Mouse (Mus musculus) stomach, postnatal 0 days (tissue): ENCODE data around the gene Atp8b5. TPM values are rescaled to one million over a fixed set of nuclear protein-coding genes. Genes with fewer than 3 reads are reported as not detected.

Experiments used
- ATAC-seq: fragments of 200-750 bp; cut with Nextera tagmentation; 2 replicates; pipeline ENCODE4 v1.8.0; 2017; ENCODE audit not compliant: low FRiP score, low TSS enrichment
- DNase-seq: peaks from one replicate; pipeline ENCODE4 v3.0.0-alpha.2; 2016; ENCODE audit warnings: low spot score
- H3K27ac ChIP-seq: fragments of 300-500 bp; sonication (generic); replicated peaks from 2 replicates; pipeline ENCODE4 v1.5.1; 2014; ENCODE audit warnings: mild to moderate bottlenecking, control low read depth
- H3K27me3 ChIP-seq: fragments of 300-500 bp; sonication (generic); 2 replicates; pipeline ENCODE4 v1.6.1; 2014; ENCODE audit warnings: low read length; ENCODE audit not compliant: control insufficient read depth, insufficient read depth
- H3K36me3 ChIP-seq: fragments of 300-500 bp; sonication (generic); 2 replicates; pipeline ENCODE4 v1.6.1; 2014; ENCODE audit warnings: low read length, mixed read lengths; ENCODE audit not compliant: control insufficient read depth, insufficient read depth
- H3K4me1 ChIP-seq: fragments of 300-500 bp; sonication (generic); replicated peaks from 2 replicates; pipeline ENCODE4 v1.6.1; 2014; ENCODE audit warnings: antibody characterized with exemption; ENCODE audit not compliant: control insufficient read depth, insufficient read depth
- H3K4me2 ChIP-seq: fragments of 300-500 bp; sonication (generic); replicated peaks from 2 replicates; pipeline ENCODE4 v1.6.1; 2014; ENCODE audit warnings: low read depth, mild to moderate bottlenecking, control low read depth, moderate library complexity
- H3K4me3 ChIP-seq: fragments of 300-500 bp; sonication (generic); 2 replicates; pipeline ENCODE4 v1.5.1; 2014; ENCODE audit warnings: low read depth, low read length, control low read depth
- H3K9ac ChIP-seq: fragments of 300-500 bp; sonication (generic); 2 replicates; pipeline ENCODE4 v1.6.1; 2014; ENCODE audit warnings: mild to moderate bottlenecking, low read length, control low read depth, mixed read lengths
- H3K9me3 ChIP-seq: fragments of 300-500 bp; sonication (generic); 2 replicates; pipeline ENCODE4 v1.6.1; 2016; ENCODE audit warnings: low read length; ENCODE audit not compliant: control insufficient read depth
- CTCF ChIP-seq: IDR thresholded peaks from 2 replicates; pipeline ENCODE4 v1.5.1; 2016; ENCODE audit warnings: antibody characterized with exemption, low read depth, mild to moderate bottlenecking, moderate library complexity
- EP300 ChIP-seq: optimal IDR thresholded peaks from 2 replicates; pipeline ENCODE3; 2016; ENCODE audit warnings: antibody characterized with exemption
- WGBS: fragments of 180-500 bp; shearing (Covaris S2); extraction: QIAGEN DNeasy Blood & Tissue Kit; methylation state at CpG from one replicate; pipeline ENCODE4 v1.1.7; 2014; 5-methylcytosine and 5-hydroxymethylcytosine counted together
- polyA plus RNA-seq: library from polyadenylated mRNA; unstranded; fragments of >200 nt; fragmentation: Nextera tagmentation; extraction: Ambion mirVana; gene quantifications from 2 replicates; pipeline ENCODE4 v1.2.1, GENCODE M21; 2015

Atp8b5 gene
- polyA plus RNA-seq, 1 experiment from 2014 or later: 0.23 TPM

GRCm38 (mm10) chr4:43267323-43267658, 332 bp downstream of the Atp8b5 start:
- Histone ChIP-seq H3K27ac (no peak overlapping the region), H3K9ac (no peak overlapping the region), H3K27me3 (no peaks in the 10 kb centered on the region), H3K4me3 (no peak overlapping the region), H3K4me1 (no peaks in the 10 kb centered on the region), H3K4me2 (peak overlapping the region; percentile 53), H3K9me3 (no peaks in the 10 kb centered on the region), H3K36me3 (no peaks in the 10 kb centered on the region)
- DNase-seq (no peak), ATAC-seq (no peak)
- 5% methylated on average over 2 of the region's 2 CpGs for WGBS
- TF ChIP-seq EP300 (no peak), CTCF (no peak)

GRCm38 (mm10) chr4:43285476-43285875, 18.5 kb downstream of the Atp8b5 start:
- no peaks in the 10 kb centered on the region for H3K9me3 ChIP-seq
- no peak overlapping the region for H3K4me3 ChIP-seq
- H3K36me3 ChIP-seq: no peaks in the 10 kb centered on the region
- H3K4me2 ChIP-seq: no peak overlapping the region
- no peak overlapping the region for H3K27ac ChIP-seq
- no peak overlapping the region for H3K9ac ChIP-seq
- no peaks in the 10 kb centered on the region for H3K27me3 ChIP-seq
- 84% methylated on average over 5 of the region's 5 CpGs for WGBS
- no peak for DNase-seq
- H3K4me1 ChIP-seq: no peaks in the 10 kb centered on the region
- TF ChIP-seq EP300 (no peak), CTCF (no peak)
- ATAC-seq: no peak

GRCm38 (mm10) chr4:43287305-43287704, 20.3 kb downstream of the Atp8b5 start:
- Histone ChIP-seq H3K36me3 (no peaks in the 10 kb centered on the region), H3K4me1 (no peaks in the 10 kb centered on the region), H3K27ac (no peak overlapping the region), H3K27me3 (no peaks in the 10 kb centered on the region), H3K9me3 (no peaks in the 10 kb centered on the region), H3K4me2 (no peak overlapping the region), H3K4me3 (no peak overlapping the region), H3K9ac (no peak overlapping the region)
- WGBS: 64% methylated on average over 3 of the region's 3 CpGs
- no peak for TF ChIP-seq EP300
- TF ChIP-seq CTCF: no peak
- DNase-seq (no peak), ATAC-seq (no peak)

GRCm38 (mm10) chr4:43294001-43294400, 27.0 kb downstream of the Atp8b5 start:
- H3K4me1 ChIP-seq: no peaks in the 10 kb centered on the region
- DNase-seq (peak; percentile 22), ATAC-seq (no peak)
- H3K36me3 ChIP-seq: no peaks in the 10 kb centered on the region
- no peak overlapping the region for H3K27ac ChIP-seq
- no peak overlapping the region for H3K4me2 ChIP-seq
- no peak overlapping the region for H3K4me3 ChIP-seq
- 27% methylated on average over 6 of the region's 6 CpGs for WGBS
- no peak overlapping the region for H3K9ac ChIP-seq
- no peaks in the 10 kb centered on the region for H3K9me3 ChIP-seq
- no peak for TF ChIP-seq EP300
- peak; percentile 54 for TF ChIP-seq CTCF
- no peaks in the 10 kb centered on the region for H3K27me3 ChIP-seq

- H3K9ac ChIP-seq: no peak overlapping the region
- H3K4me1 ChIP-seq: no peaks in the 10 kb centered on the region
- WGBS: 57% methylated on average over 11 of the region's 11 CpGs
- no peaks in the 10 kb centered on the region for H3K36me3 ChIP-seq
- no peaks in the 10 kb centered on the region for H3K9me3 ChIP-seq
- H3K27me3 ChIP-seq: no peaks in the 10 kb centered on the region
- no peak for TF ChIP-seq CTCF
- TF ChIP-seq EP300: no peak
- H3K27ac ChIP-seq: no peak overlapping the region
- H3K4me2 ChIP-seq: no peak overlapping the region
- DNase-seq: no peak
- H3K4me3 ChIP-seq: no peak overlapping the region
- ATAC-seq: no peak
Observed at GRCm38 (mm10) chr4:43309696-43310338, 42.9 kb downstream of the Atp8b5 start.

GRCm38 (mm10) chr4:43321536-43321935, 54.6 kb downstream of the Atp8b5 start:
- no peak overlapping the region for H3K4me3 ChIP-seq
- H3K27me3 ChIP-seq: no peaks in the 10 kb centered on the region
- ATAC-seq (no peak), DNase-seq (no peak)
- TF ChIP-seq CTCF: no peak
- no peak for TF ChIP-seq EP300
- H3K36me3 ChIP-seq: no peaks in the 10 kb centered on the region
- 90% methylated on average over 4 of the region's 4 CpGs for WGBS
- no peak overlapping the region for H3K4me2 ChIP-seq
- H3K27ac ChIP-seq: no peak overlapping the region
- no peaks in the 10 kb centered on the region for H3K9me3 ChIP-seq
- no peak overlapping the region for H3K9ac ChIP-seq
- no peaks in the 10 kb centered on the region for H3K4me1 ChIP-seq
